Mouse (Mus musculus) central nervous system, embryonic 11.5 days (tissue): ENCODE results near the gene Klrb1a. TPM values are rescaled to one million over a fixed set of nuclear protein-coding genes. Genes with fewer than 3 reads are reported as not detected.

Source experiments
- polyA plus RNA-seq: library from polyadenylated mRNA; depleted of rRNA; stranded (reverse); fragments of >200 nt; gene quantifications from 2 replicates; pipeline ENCODE4 v1.2.3, GENCODE M21; 2012; rRNA removed

The Klrb1a gene
- polyA plus RNA-seq = not detected in 2 replicates

DNA sequence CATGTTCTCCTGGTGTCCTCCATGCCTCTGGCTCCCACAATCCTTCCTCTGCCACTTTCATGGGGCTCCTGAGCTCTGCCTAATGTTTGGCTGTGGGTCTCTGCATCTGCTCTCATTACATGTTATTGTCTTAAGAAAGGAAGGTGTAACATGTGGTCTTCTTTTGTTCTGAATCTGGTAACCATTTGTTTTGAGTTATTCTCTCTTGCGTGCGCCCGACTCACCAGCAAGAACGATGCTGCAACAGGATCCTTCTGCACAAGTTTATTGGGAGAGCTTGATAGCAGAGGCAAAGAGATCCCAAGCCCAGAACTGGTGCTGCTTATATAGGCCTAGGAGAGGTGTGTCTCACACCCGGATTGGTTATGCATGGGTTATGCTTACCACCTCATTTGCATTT, at the start of gene Klrb1a:
Klrb1a (minus strand) TSS at position 101 of the 400 bp plus-strand sequence.

DNA sequence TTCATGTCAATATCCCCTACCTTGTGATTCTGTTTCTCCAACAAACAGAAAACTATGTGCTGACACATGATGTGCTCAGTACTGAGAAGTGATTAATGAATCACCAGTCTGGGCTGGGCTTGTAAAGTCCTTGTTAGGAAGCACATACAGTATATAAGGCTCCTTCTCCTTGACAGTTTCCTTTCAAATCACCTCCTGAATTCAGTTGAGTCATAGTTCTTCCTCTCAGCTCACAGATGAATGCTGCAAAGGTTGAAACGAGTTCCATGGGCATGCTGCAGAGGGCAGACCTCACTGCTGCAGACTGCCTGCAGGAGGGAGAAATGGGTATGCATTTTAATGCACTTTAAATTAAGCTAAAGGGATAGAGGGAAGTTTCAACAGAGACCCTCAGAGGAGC, 38.9 kb upstream of the Klrb1a start, which contains the start of gene Clec2h:
Clec2h (plus strand) TSS at position 180 of the 400 bp plus-strand sequence.

DNA sequence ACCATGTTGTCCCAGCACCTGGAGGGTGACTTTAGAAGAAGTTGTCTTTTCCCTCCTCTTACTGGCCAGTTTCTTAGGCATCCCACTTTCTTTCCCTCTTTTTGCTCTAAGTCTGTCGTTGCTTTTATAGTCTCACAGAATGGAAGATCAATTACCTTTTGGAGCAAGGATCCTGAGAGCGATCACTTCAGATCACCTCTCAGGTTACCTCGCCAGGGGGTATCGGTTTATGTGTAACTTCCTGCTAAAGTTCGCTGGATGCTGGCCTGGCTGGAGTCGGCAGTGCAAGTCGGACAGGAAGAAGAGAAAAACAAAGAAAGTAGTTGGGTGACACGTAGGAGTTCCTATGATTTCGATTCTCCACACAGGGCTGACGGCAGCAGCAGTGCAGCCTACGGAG, 41.8 kb downstream of the Klrb1a start, which contains the start of gene A2ml1:
A2ml1 (minus strand) TSS at position 101 of the 400 bp plus-strand sequence.

Other genes with a start within 250 kb of the Klrb1a start
- 2.0 and 2.1 TPM in 2 replicates for gene Tex52, start 248.1 kb downstream of the Klrb1a start, polyA plus RNA-seq
- not detected in 2 replicates for gene Gm44596, start 248.0 kb downstream of the Klrb1a start, polyA plus RNA-seq
- 1.3 and 1.8 TPM in 2 replicates for gene Nrip2, start 224.2 kb downstream of the Klrb1a start, polyA plus RNA-seq
- gene Itfg2, start 198.6 kb downstream of the Klrb1a start, polyA plus RNA-seq = 24.8 and 32.7 TPM in 2 replicates
- 350 and 510 TPM in 2 replicates for gene Fkbp4, start 184.9 kb downstream of the Klrb1a start, polyA plus RNA-seq
- gene Pzp, start 96.8 kb downstream of the Klrb1a start, polyA plus RNA-seq = 0.75 and 2.4 TPM in 2 replicates
- gene A2ml1, start 41.9 kb downstream of the Klrb1a start, polyA plus RNA-seq = not detected in 2 replicates
- gene Clec2h, start 38.9 kb upstream of the Klrb1a start, polyA plus RNA-seq = not detected in 2 replicates
- not detected in 2 replicates for gene Klrb1, start 99.5 kb upstream of the Klrb1a start, polyA plus RNA-seq
- gene Klrb1c, start 165.7 kb upstream of the Klrb1a start, polyA plus RNA-seq = 0.06 TPM in 2 replicates
- not detected in 2 replicates for gene Gm44511, start 202.8 kb upstream of the Klrb1a start, polyA plus RNA-seq
- gene Klrb1b, start 202.8 kb upstream of the Klrb1a start, polyA plus RNA-seq = 0.04 TPM in 1 of 2 replicates, not detected in the other